Mouse (Mus musculus): ENCODE measurements around the gene Gm6217.
"Not testable (repeated sequence)": the region's sequence is repeated elsewhere in the genome, so short reads cannot be mapped to it uniquely, and the experiment has no call there.

Gene Gm6217

GRCm38 (mm10) chr1:82931326-82931725 lies at the start of gene Gm6217:
Gene Gm6217 (minus strand): TSS chr1:82931399.
- DNase-seq (ENCODE audit: low read depth, low spot score): not testable (repeated sequence)

- no peak for DNase-seq (ENCODE audit: low read depth, low spot score)
These were observed 46.6 kb upstream of the Gm6217 start for GRCm38 (mm10) chr1:82977840-82978239.

DNA sequence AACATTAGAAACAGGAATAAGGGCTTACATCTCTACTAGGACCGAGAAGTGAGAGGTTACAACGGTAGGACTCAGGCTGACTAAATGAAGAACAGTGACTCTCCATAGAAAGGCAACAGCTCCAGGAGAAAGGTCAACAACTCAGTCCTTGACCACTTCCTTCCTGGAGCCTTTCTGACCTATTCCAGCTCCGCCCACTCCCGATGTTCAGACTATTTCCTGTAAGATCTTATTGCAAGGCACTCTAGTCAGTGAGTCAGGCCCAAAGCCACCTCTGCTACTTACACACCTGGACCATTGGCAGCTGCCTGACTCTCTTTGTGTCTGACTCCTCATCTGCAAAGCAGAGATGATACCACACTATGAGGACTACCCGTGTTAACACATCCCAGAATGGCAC lies 44.6 kb upstream of the Gm6217 start:
- no peak for DNase-seq (ENCODE audit: low read depth, low spot score)

DNA sequence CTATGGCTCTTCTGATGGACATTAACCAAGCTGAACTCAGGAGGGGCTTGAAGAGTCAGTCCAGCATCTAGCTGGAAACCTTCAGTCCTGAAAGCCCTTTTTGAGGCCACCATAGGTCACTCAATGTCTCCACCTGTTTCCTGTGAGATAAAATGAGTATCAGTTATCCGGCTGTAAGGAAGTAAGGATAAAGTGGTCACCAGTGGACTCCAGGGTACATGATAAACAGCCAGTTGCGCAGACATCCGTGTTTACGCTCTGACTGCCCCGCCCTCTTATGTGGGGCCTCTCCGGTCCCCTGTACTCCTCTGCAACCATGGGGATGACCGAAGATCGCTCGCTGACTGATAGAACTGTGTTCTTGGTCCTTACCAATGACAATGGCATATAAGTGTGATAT lies 43.1 kb upstream of the Gm6217 start:
- no peak for DNase-seq (ENCODE audit: low read depth, low spot score)

- DNase-seq (ENCODE audit: low read depth, low spot score): no peak
These were observed 42.7 kb upstream of the Gm6217 start for GRCm38 (mm10) chr1:82973901-82974300.

DNA sequence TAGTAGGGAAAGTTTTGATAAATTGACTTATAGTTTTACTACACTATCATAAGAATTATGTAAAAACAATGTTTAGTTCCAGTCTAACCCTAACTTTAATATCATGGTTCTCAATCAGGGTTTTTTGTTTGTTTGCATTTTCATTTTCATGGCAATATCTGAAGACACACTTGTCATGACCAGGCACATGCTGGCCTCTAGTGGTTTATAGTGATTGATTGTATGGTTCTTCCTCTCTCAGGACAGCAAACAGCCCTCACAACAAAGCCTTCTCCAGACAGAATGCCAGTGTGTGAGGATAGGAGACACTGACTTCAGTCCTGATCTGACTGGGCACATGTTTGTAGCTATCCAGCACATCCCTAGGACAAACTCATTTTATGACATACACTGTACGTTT lies 42.0 kb upstream of the Gm6217 start:
- DNase-seq (ENCODE audit: low read depth, low spot score): no peak

- no peak for DNase-seq (ENCODE audit: low read depth, low spot score)
These were observed 40.8 kb upstream of the Gm6217 start for GRCm38 (mm10) chr1:82972046-82972445.

DNA sequence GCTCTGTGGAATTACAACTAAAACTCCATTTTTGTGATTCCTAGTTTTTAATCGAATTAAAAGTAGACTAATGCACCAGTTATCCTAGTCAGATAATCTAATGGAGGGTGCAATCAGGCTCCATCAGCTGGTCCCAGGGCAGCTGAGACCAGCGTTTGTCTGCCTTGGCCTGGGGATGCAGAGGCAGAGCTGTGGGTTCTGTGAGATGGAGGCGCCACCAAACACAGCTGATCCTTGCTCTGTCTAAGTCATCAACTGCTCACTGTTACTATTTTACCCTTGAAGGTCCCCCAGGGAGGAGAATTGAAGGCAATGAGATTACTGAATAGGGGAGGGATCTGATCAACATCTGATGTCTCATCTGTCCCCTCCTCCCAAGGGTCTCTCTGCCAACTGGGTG lies 35.2 kb upstream of the Gm6217 start:
- no peak for DNase-seq (ENCODE audit: low read depth, low spot score)

DNA sequence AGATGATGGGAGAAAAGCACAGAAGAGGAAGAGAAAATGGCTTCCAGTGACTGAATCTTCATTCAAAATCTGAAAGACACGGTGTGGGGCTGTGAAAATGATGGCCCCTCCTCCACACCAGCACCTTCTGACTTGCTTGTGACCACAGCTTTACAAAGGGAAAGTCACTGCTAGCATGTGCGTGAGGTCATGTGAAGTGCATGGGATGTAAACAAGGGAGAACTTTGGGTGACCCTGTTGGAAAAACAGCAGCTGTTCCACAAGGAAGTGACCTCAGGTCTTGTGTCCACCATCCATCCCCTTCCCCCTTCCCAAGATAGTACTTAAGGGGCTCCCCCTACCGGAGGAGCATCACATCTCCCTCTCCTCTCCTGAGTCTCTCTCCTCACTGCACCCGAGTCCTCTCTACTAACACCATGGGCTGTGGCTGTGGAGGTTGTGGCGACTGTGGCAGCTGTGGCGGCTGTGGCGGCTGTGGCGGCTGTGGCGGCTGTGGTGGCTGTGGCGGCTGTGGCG lies 28.7 kb upstream of the Gm6217 start, which contains the start of gene Gm47955:
Gene Gm47955 (plus strand): TSS at position 417 of the 516 bp plus-strand sequence.
- DNase-seq (ENCODE audit: low read depth, low spot score): no peak

DNA sequence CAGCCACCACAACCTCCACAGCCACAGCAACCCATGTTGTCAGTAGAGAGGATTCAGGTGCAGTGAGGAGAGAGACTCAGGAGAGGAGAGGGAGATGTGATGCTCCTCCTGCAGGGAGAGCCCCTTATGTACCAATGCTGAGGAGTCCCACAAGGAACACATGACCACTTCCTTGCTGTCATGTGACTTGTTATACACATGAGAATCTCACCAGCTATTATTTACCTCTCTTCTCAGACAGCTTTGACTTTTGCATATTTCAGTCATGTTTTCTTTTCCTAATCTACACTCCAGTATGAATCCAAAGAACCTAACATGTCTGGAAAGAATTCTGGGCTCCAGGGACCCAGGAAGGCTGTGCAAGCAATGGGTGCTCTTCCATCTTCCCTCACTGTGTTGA lies 24.7 kb upstream of the Gm6217 start, which contains the start of gene Gm7544:
Gene Gm7544 (minus strand): TSS at position 101 of the 400 bp plus-strand sequence.
- DNase-seq (ENCODE audit: low read depth, low spot score): not testable (repeated sequence)

GRCm38 (mm10) chr1:82948601-82949000 lies 17.4 kb upstream of the Gm6217 start:
- DNase-seq (ENCODE audit: low read depth, low spot score): no peak

DNA sequence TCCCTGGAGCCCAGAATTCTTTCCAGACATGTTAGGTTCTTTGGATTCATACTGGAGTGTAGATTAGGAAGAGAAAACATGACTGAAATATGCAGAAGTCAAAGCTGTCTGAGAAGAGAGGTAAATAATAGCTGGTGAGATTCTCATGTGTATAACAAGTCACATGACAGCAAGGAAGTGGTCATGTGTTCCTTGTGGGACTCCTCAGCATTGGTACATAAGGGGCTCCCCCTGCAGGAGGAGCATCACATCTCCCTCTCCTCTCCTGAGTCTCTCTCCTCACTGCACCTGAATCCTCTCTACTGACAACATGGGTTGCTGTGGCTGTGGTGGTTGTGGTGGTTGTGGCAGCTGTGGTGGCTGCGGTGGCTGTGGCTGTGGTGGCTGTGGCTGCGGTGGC lies 14.8 kb upstream of the Gm6217 start:
- DNase-seq (ENCODE audit: low read depth, low spot score): not testable (repeated sequence)

DNA sequence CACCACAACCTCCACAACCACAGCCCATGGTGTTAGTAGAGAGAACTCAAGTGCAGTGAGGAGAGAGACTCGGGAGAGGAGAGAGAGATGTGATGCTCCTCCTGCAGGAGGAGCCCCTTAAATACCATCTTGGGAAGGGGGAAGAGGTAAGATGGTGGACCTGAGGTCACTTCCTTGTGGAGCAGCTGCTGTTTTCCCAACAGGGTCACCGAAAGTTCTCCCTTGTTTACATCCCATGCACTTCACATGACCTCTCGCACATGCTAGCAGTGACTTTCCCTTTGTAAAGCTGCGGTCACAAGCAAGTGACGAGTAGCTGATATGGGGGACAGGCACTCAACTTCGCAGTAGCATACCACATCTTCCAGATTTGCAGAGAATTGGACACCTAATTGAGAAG lies 12.1 kb upstream of the Gm6217 start, which contains the start of gene A030003K21Rik:
Gene A030003K21Rik (minus strand): TSS at position 94 of the 400 bp plus-strand sequence.
- DNase-seq (ENCODE audit: low read depth, low spot score): not testable (repeated sequence)

DNA sequence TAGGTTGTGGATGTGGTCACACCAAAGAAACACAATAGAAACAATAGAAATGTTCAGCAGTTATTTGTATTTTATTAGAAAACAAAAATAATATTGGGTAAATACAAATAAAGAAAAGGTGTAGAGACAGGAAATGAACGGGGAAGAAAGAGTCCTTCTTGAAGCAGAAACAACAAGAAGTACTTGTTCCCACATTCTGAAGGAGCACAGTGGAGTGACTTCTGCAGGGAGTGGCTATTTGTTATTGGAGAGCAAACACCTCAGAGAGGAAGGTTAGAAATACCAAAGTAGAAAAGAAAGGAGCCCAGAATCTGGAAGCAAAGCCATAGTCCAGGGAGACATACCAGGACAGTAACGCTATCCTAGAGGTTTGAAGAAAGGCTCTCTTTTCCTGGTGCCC lies 11.3 kb upstream of the Gm6217 start:
- not testable (repeated sequence) for DNase-seq (ENCODE audit: low read depth, low spot score)

GRCm38 (mm10) chr1:82938666-82939065 lies 7.5 kb upstream of the Gm6217 start:
- no peak for DNase-seq (ENCODE audit: low read depth, low spot score)

- not testable (repeated sequence) for DNase-seq (ENCODE audit: low read depth, low spot score)
These were observed 641 bp downstream of the Gm6217 start for GRCm38 (mm10) chr1:82930558-82930957.

DNA sequence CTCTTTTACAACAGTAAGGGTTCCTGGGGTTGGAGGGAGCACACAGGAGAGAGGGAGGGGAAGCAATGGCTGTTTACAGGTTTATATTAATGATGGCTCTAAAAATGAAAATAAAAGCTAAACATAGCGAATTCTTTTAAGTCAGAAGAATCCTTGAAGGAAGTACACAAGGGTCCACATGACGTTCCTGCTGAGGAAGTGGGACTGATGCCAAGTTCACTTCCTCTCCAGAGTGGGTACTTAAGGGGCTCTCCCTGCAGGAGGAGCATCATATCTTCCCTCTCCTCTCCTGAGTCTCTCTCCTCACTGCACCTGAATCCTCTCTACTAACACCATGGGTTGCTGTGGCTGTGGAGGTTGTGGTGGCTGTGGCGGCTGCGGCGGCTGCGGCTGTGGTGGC lies 6.5 kb downstream of the Gm6217 start, which contains the start of gene A030014E15Rik:
Gene A030014E15Rik (plus strand): TSS at position 268 of the 400 bp plus-strand sequence.
- DNase-seq (ENCODE audit: low read depth, low spot score): no peak

DNA sequence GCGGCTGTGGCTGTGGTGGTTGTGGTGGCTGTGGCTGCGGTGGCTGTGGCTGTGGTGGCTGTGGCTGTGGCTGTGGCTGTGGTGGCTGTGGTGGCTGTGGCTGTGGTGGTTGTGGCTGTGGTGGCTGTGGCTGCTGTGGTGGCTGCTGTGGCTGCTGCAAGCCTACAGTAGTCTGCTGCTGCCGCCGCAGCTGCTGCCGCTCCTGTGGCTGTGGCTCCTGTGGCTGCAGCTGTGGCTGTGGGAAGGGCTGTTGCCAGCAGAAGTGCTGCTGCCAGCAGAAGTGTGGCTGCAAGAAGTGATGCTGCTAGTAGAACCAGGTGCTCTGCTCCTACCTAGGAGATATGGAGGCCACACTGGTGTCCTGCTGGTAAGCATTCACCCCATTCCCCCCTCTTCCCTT lies 17.8 kb downstream of the Gm6217 start:
- DNase-seq (ENCODE audit: low read depth, low spot score): not testable (repeated sequence)

DNA sequence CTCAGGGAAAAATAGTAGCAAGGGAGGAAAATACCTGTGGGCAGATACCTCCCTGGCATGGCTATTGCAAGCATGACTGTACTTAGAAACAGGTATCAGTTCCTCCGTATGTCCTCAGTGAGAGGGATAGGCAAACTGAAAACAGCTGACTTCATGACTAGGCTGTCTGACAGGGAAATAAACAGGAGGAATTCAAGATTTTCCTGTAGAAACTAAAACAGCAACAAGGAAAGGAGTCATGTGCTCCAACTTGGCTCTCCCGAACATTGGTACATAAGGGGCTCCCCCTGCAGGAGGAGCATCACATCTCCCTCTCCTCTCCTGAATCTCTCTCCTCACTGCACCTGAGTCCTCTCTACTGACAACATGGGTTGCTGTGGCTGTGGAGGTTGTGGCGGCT lies 18.2 kb downstream of the Gm6217 start, which contains the start of gene A030005L19Rik:
Gene A030005L19Rik (plus strand): TSS at position 301 of the 400 bp plus-strand sequence.
- no peak for DNase-seq (ENCODE audit: low read depth, low spot score)

GRCm38 (mm10) chr1:82905886-82906285 lies 25.3 kb downstream of the Gm6217 start:
- no peak for DNase-seq (ENCODE audit: low read depth, low spot score)

GRCm38 (mm10) chr1:82901201-82901600 lies 30.0 kb downstream of the Gm6217 start:
- no peak for DNase-seq (ENCODE audit: low read depth, low spot score)

- no peak for DNase-seq (ENCODE audit: low read depth, low spot score)
These were observed 30.6 kb downstream of the Gm6217 start for GRCm38 (mm10) chr1:82900567-82900966.

DNA sequence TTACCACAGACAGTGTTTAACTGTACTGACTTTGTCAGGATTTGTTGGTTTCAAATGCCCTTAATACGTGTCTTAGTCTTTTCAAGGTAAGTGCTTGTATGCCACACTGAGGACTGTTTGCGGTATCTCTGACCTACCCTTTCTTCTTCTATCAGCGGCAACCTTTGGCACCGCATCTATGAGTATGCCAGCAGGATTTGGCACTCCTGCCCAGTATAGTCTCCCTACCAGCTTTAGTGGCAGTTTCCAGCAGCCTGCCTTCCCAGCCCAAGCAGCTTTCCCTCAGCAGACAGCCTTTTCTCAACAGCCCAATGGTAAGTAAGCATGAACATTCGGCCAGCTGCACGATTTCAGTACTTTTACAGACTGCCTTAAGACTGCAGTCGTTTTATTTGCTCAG lies 37.9 kb downstream of the Gm6217 start:
- no peak for DNase-seq (ENCODE audit: low read depth, low spot score)
